Mouse (Mus musculus): Measurements from ENCODE around the gene Atrip.

Gene Atrip

GRCm38 (mm10) chr9:109097831-109098230 lies 23.9 kb upstream of the Atrip start:
- DNase-seq (ENCODE audit: low read depth): no peak

GRCm38 (mm10) chr9:109097291-109097690 lies 23.4 kb upstream of the Atrip start:
- no peak for DNase-seq (ENCODE audit: low read depth)

- DNase-seq (ENCODE audit: low read depth): no peak
Observed at GRCm38 (mm10) chr9:109096856-109097255, 22.9 kb upstream of the Atrip start.

GRCm38 (mm10) chr9:109096251-109096661 lies 22.3 kb upstream of the Atrip start:
- DNase-seq (ENCODE audit: low read depth): no peak

GRCm38 (mm10) chr9:109095137-109095982 lies 21.4 kb upstream of the Atrip start, which contains the start of gene Plxnb1:
Plxnb1 (plus strand) TSS chr9:109095389.
- no peak for DNase-seq (ENCODE audit: low read depth)

GRCm38 (mm10) chr9:109094553-109095136 lies 20.7 kb upstream of the Atrip start:
- DNase-seq (ENCODE audit: low read depth): no peak

GRCm38 (mm10) chr9:109093786-109094552 lies 20.0 kb upstream of the Atrip start:
- DNase-seq (ENCODE audit: low read depth): no peak

GRCm38 (mm10) chr9:109092799-109093198 lies 18.9 kb upstream of the Atrip start:
- DNase-seq (ENCODE audit: low read depth): no peak

GRCm38 (mm10) chr9:109091802-109092201 lies 17.9 kb upstream of the Atrip start:
- DNase-seq (ENCODE audit: low read depth): no peak

- DNase-seq (ENCODE audit: low read depth): no peak
Observed at GRCm38 (mm10) chr9:109090446-109090845, 16.5 kb upstream of the Atrip start.

- DNase-seq (ENCODE audit: low read depth): no peak
Observed at GRCm38 (mm10) chr9:109087987-109088386, 14.1 kb upstream of the Atrip start.

GRCm38 (mm10) chr9:109084922-109085321 lies 11.0 kb upstream of the Atrip start:
- peak; percentile 77 for DNase-seq (ENCODE audit: low read depth)

GRCm38 (mm10) chr9:109082124-109082800 lies 8.3 kb upstream of the Atrip start, which contains the start of the genes Ccdc51 and Tma7:
Ccdc51 (plus strand) TSS chr9:109082493.
Tma7 (minus strand) TSS chr9:109082587.
- peak; percentile 96 for DNase-seq (ENCODE audit: low read depth)

GRCm38 (mm10) chr9:109081749-109082123 lies 7.8 kb upstream of the Atrip start:
- no peak for DNase-seq (ENCODE audit: low read depth)

- DNase-seq (ENCODE audit: low read depth): no peak
Observed at GRCm38 (mm10) chr9:109080516-109080915, 6.6 kb upstream of the Atrip start.

GRCm38 (mm10) chr9:109068095-109068735 lies 5.7 kb downstream of the Atrip start:
- DNase-seq (ENCODE audit: low read depth): no peak

GRCm38 (mm10) chr9:109060898-109061295 lies 13.0 kb downstream of the Atrip start:
- no peak for DNase-seq (ENCODE audit: low read depth)

- no peak for DNase-seq (ENCODE audit: low read depth)
Observed at GRCm38 (mm10) chr9:109060184-109060897, 13.6 kb downstream of the Atrip start.

- DNase-seq (ENCODE audit: low read depth): peak; percentile 92
Observed at GRCm38 (mm10) chr9:109059136-109059903, 14.6 kb downstream of the Atrip start, which contains the start of gene Trex1. Trex1 (minus strand) TSS chr9:109059734.

All from 416B (cell line).